Mouse (Mus musculus) liver, postnatal 0 days (tissue): ENCODE results near the gene Trappc13. TPM values are rescaled to one million over a fixed set of nuclear protein-coding genes. Genes with fewer than 3 reads are reported as not detected.

Experiments used
- ATAC-seq: fragments of 200-750 bp; cut with Nextera tagmentation; 2 replicates; pipeline ENCODE4 v1.8.0; 2017; ENCODE audit warnings: mild to moderate bottlenecking, moderate library complexity
- DNase-seq: peaks from one replicate; pipeline ENCODE4 v3.0.0-alpha.2; 2016
- H3K27ac ChIP-seq: fragments of 300-500 bp; sonication (generic); 2 replicates; pipeline ENCODE4 v1.5.1; 2014; ENCODE audit warnings: antibody characterized with exemption, moderate library complexity, mild to moderate bottlenecking, low read depth
- H3K27me3 ChIP-seq: fragments of 300-500 bp; sonication (generic); 2 replicates; pipeline ENCODE4 v1.6.1; 2014; ENCODE audit warnings: low read length, control low read depth, mixed read lengths; ENCODE audit not compliant: insufficient read depth
- H3K36me3 ChIP-seq: fragments of 300-500 bp; sonication (generic); replicated peaks from 2 replicates; pipeline ENCODE4 v1.6.1; 2014; ENCODE audit warnings: mild to moderate bottlenecking, control low read depth, low read length, moderate library complexity, mixed read lengths; ENCODE audit not compliant: insufficient read depth
- H3K4me1 ChIP-seq: fragments of 300-500 bp; sonication (generic); 2 replicates; pipeline ENCODE4 v1.6.1; 2014; ENCODE audit warnings: antibody characterized with exemption, mild to moderate bottlenecking, control low read depth; ENCODE audit not compliant: insufficient read depth
- H3K4me2 ChIP-seq: fragments of 300-500 bp; sonication (generic); 2 replicates; pipeline ENCODE4 v1.6.1; 2014; ENCODE audit warnings: low read depth, mild to moderate bottlenecking, low read length, moderate library complexity, mixed read lengths
- H3K4me3 ChIP-seq: fragments of 300-500 bp; sonication (generic); 2 replicates; pipeline ENCODE4 v1.5.1; 2014; ENCODE audit warnings: low read depth, low read length
- H3K9ac ChIP-seq: fragments of 300-500 bp; sonication (generic); replicated peaks from 2 replicates; pipeline ENCODE4 v1.6.1; 2014; ENCODE audit warnings: mild to moderate bottlenecking, moderate library complexity
- H3K9me3 ChIP-seq: fragments of 300-500 bp; sonication (generic); 2 replicates; pipeline ENCODE4 v1.6.1; 2016; ENCODE audit warnings: mild to moderate bottlenecking, control low read depth, low read length, mixed read lengths
- CTCF ChIP-seq: sonication (generic); IDR thresholded peaks from 2 replicates; pipeline ENCODE4 v1.5.1; 2016; ENCODE audit warnings: antibody characterized with exemption, low read depth
- EP300 ChIP-seq: IDR thresholded peaks from 2 replicates; pipeline ENCODE4 v1.6.1; 2016; ENCODE audit warnings: antibody characterized with exemption, low read depth, mild to moderate bottlenecking
- WGBS: fragments of 180-500 bp; shearing (Covaris S2); extraction: QIAGEN DNeasy Blood & Tissue Kit; methylation state at CpG from one replicate; pipeline ENCODE4 v1.1.7; 2014; ENCODE audit not compliant: insufficient replicate concordance; 5-methylcytosine and 5-hydroxymethylcytosine counted together
- polyA plus RNA-seq: library from polyadenylated mRNA; unstranded; fragments of >200 nt; fragmentation: Nextera tagmentation; extraction: Ambion mirVana; gene quantifications from 2 replicates; pipeline ENCODE4 v1.2.1, GENCODE M21; 2015

Trappc13 gene
- polyA plus RNA-seq, 1 experiment from 2014 or later: 21.5 TPM

DNA sequence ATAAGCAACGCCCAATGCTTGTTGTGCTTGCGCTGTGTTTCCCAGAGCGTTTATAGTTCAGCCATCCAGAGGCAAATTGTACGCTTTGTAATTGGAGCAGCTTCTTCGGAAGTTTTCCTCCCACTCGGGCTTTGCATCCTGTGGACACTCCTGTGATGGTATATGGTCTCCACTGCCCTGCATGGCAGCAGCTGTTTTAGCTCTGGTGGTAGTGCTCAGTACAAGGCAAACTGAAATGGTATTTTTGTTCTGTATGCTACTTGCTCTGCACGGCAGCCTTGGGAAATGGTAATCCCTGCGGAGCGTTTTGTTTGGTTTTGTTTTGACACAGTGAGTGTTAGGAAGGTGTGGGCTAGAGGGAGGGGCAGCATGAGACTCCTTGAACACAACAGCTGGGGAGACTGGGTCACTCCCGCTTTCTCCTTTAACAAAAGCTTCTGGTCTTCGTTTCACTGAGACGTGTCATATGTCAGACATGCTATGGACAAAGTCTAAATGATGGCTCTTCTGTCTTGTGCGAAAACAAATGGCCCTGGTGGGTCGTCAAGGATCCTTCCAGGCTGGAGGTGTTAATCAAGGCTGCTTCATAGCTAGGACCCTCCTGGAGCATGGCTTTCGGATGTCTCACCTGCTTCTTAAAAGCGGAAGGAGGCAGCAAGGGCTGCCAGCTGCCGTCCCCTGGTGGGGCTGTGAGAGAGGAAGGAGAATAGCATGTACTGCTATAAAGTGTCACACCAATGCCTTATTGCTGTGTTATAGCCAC is 56.0 kb downstream of the Trappc13 start:
- Histone ChIP-seq H3K27ac (no peak overlapping the region), H3K4me2 (no peak overlapping the region), H3K27me3 (no peaks in the 10 kb centered on the region), H3K9me3 (no peaks in the 10 kb centered on the region), H3K4me1 (no peaks in the 10 kb centered on the region), H3K9ac (no peak overlapping the region), H3K4me3 (no peak overlapping the region), H3K36me3 (no peaks in the 10 kb centered on the region)
- no peak for TF ChIP-seq EP300
- TF ChIP-seq CTCF: no peak
- ATAC-seq (no peak), DNase-seq (no peak)
- WGBS: 72% methylated on average over 17 of the region's 17 CpGs

DNA sequence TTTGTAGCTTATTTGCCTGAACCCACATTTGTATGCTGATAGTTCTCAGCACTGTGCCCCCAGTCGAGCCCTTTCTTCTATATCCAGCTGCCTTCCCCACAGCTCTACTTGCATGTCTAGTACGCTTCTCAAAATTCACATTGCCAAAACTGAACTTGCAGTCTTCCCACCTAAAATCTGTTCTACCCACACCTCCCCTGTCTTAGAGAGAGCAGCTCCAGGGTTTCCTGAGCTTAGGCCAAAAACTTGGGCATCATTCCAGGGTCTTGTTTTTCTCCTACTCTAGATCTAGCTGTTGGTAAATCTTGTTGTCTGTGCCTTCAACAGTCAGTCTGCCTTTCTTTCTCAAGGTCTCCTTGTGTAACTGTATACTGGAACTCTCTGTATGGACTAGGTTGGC is 63.4 kb downstream of the Trappc13 start:
- Histone ChIP-seq H3K27ac (no peak overlapping the region), H3K36me3 (no peaks in the 10 kb centered on the region), H3K4me2 (no peak overlapping the region), H3K9me3 (no peaks in the 10 kb centered on the region), H3K4me3 (no peak overlapping the region), H3K4me1 (peaks cover 3% of the 10 kb centered on the region; the same call in 1 of the 2 replicates), H3K27me3 (no peaks in the 10 kb centered on the region), H3K9ac (no peak overlapping the region)
- DNase-seq (no peak), ATAC-seq (no peak)
- TF ChIP-seq CTCF (no peak), EP300 (no peak)
- 79% methylated on average over 2 of the region's 2 CpGs for WGBS

DNA sequence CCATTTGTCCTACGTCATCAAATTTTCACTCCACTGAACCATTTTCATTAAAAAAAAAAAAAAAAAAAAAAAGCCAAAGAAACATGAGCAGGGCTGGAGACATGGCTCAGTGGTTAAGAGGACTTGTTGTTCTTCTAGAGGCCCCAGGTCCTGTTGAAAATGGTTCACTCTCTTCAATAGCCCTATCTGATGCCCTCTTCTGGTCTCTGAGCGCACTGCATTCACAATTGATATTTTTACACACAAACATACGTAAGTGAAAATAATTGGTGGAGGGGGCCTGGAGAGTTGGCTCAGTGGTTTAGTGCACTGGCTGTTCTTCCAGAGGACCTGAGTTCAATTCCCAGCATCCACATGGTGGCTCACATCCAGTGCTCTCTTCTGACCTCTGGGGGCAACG is 64.5 kb downstream of the Trappc13 start:
- Histone ChIP-seq H3K4me3 (no peak overlapping the region), H3K4me2 (no peak overlapping the region), H3K4me1 (peaks cover 8% of the 10 kb centered on the region), H3K36me3 (no peaks in the 10 kb centered on the region), H3K27me3 (no peaks in the 10 kb centered on the region), H3K9me3 (no peaks in the 10 kb centered on the region), H3K9ac (no peak overlapping the region), H3K27ac (no peak overlapping the region)
- DNase-seq (no peak), ATAC-seq (no peak)
- WGBS: 82% methylated on average over 4 of the region's 4 CpGs
- TF ChIP-seq EP300 (no peak), CTCF (peak; percentile 41; the same call in 1 of the 2 replicates)

DNA sequence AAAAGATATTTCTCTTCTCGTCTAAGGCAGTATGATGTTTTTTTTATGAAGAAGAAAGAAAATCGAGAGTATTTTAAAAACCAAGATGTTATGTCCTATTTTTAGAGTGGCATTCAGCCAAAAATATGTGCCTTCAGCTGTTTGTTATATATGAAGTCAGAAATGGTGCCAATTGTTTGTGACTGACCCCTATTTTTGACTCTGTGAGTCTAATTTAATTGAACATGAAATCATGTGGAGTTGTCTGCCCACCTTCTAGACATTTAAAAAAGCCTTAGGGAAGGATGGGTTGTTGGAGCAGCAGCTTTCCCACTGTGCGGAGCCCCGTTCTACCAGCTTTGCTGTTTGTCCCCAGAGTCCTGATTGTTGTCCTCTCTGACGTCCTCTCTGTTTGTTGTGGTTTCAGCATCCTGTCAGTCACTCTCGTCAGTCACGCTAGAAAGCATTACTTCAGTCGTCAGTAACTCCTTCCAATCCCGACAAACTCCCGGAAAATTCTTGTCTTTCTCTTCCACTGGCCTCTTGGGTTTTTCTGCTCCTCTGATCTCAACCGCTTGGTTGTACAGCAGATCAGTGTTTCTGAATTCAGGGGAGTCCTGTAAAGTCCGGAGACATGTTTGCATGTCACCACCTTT is 65.9 kb downstream of the Trappc13 start:
- Histone ChIP-seq H3K36me3 (no peaks in the 10 kb centered on the region), H3K27ac (no peak overlapping the region), H3K27me3 (no peaks in the 10 kb centered on the region), H3K9ac (no peak overlapping the region), H3K4me2 (no peak overlapping the region), H3K4me3 (no peak overlapping the region), H3K4me1 (peaks cover 14% of the 10 kb centered on the region), H3K9me3 (no peaks in the 10 kb centered on the region)
- no peak for TF ChIP-seq EP300
- no peak for TF ChIP-seq CTCF
- no peak for ATAC-seq
- WGBS: 58% methylated on average over 12 of the region's 12 CpGs
- no peak for DNase-seq

DNA sequence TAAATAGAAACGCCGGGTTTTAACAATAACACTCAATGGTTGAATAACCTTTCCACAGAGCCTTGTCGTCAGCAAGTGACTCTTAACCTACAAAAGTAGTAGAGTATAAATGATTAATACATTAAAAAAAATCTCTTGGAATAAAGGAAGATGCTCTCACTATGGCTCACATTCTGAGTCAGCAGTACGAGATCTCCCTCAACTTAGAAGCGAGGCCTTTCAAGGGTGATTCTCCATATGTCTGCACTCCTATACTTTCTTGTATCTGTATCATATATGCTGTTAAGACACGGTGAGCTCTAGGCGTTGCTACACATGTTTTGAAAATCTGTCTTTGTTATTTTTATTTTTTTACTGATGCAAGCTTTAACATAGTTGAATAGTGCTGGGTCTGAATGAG is 67.7 kb downstream of the Trappc13 start:
- Histone ChIP-seq H3K27me3 (no peaks in the 10 kb centered on the region), H3K9me3 (no peaks in the 10 kb centered on the region), H3K27ac (peak overlapping the region; percentile 58; the same call in 1 of the 2 replicates), H3K4me2 (peak overlapping the region; percentile 99), H3K4me3 (peak overlapping the region; percentile 78), H3K9ac (peak overlapping the region; percentile 70), H3K4me1 (peaks cover 14% of the 10 kb centered on the region), H3K36me3 (no peaks in the 10 kb centered on the region)
- DNase-seq (no peak), ATAC-seq (no peak)
- no peak for TF ChIP-seq EP300
- no peak for TF ChIP-seq CTCF
- 52% methylated on average over 7 of the region's 7 CpGs for WGBS

DNA sequence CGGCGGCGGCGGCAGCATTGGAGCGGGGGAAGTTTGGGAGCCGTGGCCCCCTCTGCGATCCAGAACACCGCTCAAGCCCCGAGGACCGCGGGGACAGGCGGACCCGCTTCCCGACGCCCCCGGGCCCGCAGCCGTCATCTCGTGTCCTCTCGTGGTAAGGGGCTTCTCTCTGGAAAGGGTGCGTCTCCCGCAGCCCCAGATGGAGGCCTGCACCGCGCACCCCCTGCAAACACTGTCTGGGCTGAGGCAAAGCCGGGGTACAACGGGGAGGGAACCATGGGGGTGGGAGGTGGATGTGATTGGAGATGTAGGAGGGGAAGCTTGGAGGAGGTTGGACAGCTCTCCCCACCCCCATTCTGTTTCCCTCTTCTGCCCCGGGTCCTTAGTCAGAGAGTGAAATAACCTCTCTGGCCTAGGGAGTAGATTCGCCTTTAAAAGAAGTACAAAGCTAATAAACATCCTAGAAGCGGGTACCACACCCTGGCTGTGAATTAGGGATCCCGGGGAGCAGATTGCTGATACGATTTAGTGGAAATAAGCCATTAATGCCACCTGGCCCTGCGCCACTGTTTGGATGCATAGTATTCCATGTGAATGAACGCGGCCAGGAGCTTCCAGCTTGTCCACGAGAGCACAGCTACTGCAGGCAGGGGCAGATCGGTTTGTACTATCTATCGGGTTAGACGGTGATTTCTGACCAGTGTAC is 68.3 kb downstream of the Trappc13 start:
- DNase-seq: peak; percentile 50
- 6% methylated on average over 26 of the region's 38 CpGs for WGBS
- H3K4me3 ChIP-seq: peak overlapping the region; percentile 78
- H3K36me3 ChIP-seq: no peaks in the 10 kb centered on the region
- peak overlapping the region; percentile 58; the same call in 1 of the 2 replicates for H3K27ac ChIP-seq
- peaks cover 14% of the 10 kb centered on the region for H3K4me1 ChIP-seq
- no peaks in the 10 kb centered on the region for H3K9me3 ChIP-seq
- peak; percentile 55 for ATAC-seq
- H3K9ac ChIP-seq: peak overlapping the region; percentile 70
- H3K4me2 ChIP-seq: peak overlapping the region; percentile 99
- no peaks in the 10 kb centered on the region for H3K27me3 ChIP-seq
- TF ChIP-seq CTCF (no peak), EP300 (no peak)
